Mouse (Mus musculus): ENCODE data around the gene Slc35b1.

Gene Slc35b1

GRCm38 (mm10) chr11:95384319-95384972 is at the start of gene Slc35b1:
TSS of gene Slc35b1 (plus strand) at chr11:95384692.
- DNase-seq (ENCODE audit: low read depth), result peak; percentile 97

GRCm38 (mm10) chr11:95336568-95337128 is 47.8 kb upstream of the Slc35b1 start, which contains the start of gene Fam117a:
TSS of gene Fam117a (plus strand) at chr11:95337018.
- peak; percentile 86 for DNase-seq (ENCODE audit: low read depth)

GRCm38 (mm10) chr11:95337129-95337813 is 47.2 kb upstream of the Slc35b1 start:
- peak; percentile 58 for DNase-seq (ENCODE audit: low read depth)

GRCm38 (mm10) chr11:95337846-95338342 is 46.6 kb upstream of the Slc35b1 start:
- DNase-seq (ENCODE audit: low read depth), result no peak

GRCm38 (mm10) chr11:95339471-95340021 is 44.9 kb upstream of the Slc35b1 start:
- DNase-seq (ENCODE audit: low read depth), result peak; percentile 95

- no peak for DNase-seq (ENCODE audit: low read depth)
Measured at GRCm38 (mm10) chr11:95340259-95340658, 44.2 kb upstream of the Slc35b1 start.

- DNase-seq (ENCODE audit: low read depth), result no peak
Measured at GRCm38 (mm10) chr11:95340664-95341063, 43.8 kb upstream of the Slc35b1 start.

- no peak for DNase-seq (ENCODE audit: low read depth)
Measured at GRCm38 (mm10) chr11:95343180-95343579, 41.3 kb upstream of the Slc35b1 start.

- no peak for DNase-seq (ENCODE audit: low read depth)
Measured at GRCm38 (mm10) chr11:95344181-95344580, 40.3 kb upstream of the Slc35b1 start.

- DNase-seq (ENCODE audit: low read depth), result no peak
Measured at GRCm38 (mm10) chr11:95350289-95350688, 34.2 kb upstream of the Slc35b1 start.

GRCm38 (mm10) chr11:95350960-95351359 is 33.5 kb upstream of the Slc35b1 start:
- DNase-seq (ENCODE audit: low read depth), result no peak

- DNase-seq (ENCODE audit: low read depth), result no peak
Measured at GRCm38 (mm10) chr11:95352686-95353085, 31.8 kb upstream of the Slc35b1 start.

- DNase-seq (ENCODE audit: low read depth), result no peak
Measured at GRCm38 (mm10) chr11:95353226-95353625, 31.3 kb upstream of the Slc35b1 start.

- DNase-seq (ENCODE audit: low read depth), result no peak
Measured at GRCm38 (mm10) chr11:95354228-95354944, 30.1 kb upstream of the Slc35b1 start.

GRCm38 (mm10) chr11:95354945-95355660 is 29.4 kb upstream of the Slc35b1 start:
- DNase-seq (ENCODE audit: low read depth), result no peak

- no peak for DNase-seq (ENCODE audit: low read depth)
Measured at GRCm38 (mm10) chr11:95355661-95356011, 28.9 kb upstream of the Slc35b1 start.

GRCm38 (mm10) chr11:95356039-95356438 is 28.5 kb upstream of the Slc35b1 start:
- no peak for DNase-seq (ENCODE audit: low read depth)

GRCm38 (mm10) chr11:95356469-95357273 is 27.8 kb upstream of the Slc35b1 start:
- peak; percentile 97 for DNase-seq (ENCODE audit: low read depth)

- no peak for DNase-seq (ENCODE audit: low read depth)
Measured at GRCm38 (mm10) chr11:95358263-95358662, 26.2 kb upstream of the Slc35b1 start.

- DNase-seq (ENCODE audit: low read depth), result no peak
Measured at GRCm38 (mm10) chr11:95364388-95364787, 20.1 kb upstream of the Slc35b1 start.

GRCm38 (mm10) chr11:95365596-95365995 is 18.9 kb upstream of the Slc35b1 start:
- no peak for DNase-seq (ENCODE audit: low read depth)
